Mouse (Mus musculus): Measurements from ENCODE around the gene Smad9.

DNA sequence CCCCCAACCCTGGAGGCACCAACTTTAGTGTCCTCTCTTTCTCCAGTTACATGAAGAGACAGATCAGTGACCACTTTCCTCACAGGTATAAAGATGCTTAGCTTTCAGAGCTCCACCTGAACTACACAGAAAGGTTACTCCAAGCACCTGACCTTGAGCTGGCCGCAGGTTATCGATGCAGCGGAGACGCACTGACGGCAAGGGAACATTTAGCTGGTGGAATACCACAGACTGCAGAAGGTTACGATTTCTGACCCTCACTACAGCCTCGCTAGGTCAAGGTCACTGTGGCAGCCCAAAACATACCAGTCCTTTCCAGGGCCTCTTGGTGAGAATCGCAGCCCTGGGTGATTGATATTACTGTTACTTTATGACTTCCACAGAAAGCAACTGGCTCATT, 48.3 kb downstream of the Smad9 start:
- TF ChIP-seq POLR2A (IDR thresholded peaks at IDR 0.05; ENCODE audit: insufficient read depth, low read length) (no peak), CTCF (IDR thresholded peaks at IDR 0.05; ENCODE audit: low read depth, low read length) (no peak)
